Mouse (Mus musculus) bone marrow, adult 2 months (tissue): ENCODE measurements around the gene Tuba4a. TPM values are rescaled to one million over a fixed set of nuclear protein-coding genes. Genes with fewer than 3 reads are reported as not detected.
A peak's percentile ranks its signal among the peaks of the same experiment; 100 is the strongest.

Experiments used
- H3K27ac ChIP-seq: fragments of 200-500 bp; 2 replicates; pipeline ENCODE4 v1.5.1; 2012; ENCODE audit warnings: low read depth, mild to moderate bottlenecking, control low read depth, inconsistent platforms, low read length; ENCODE audit not compliant: control insufficient read depth, poor library complexity, insufficient read depth
- H3K4me1 ChIP-seq: fragments of 200-500 bp; 2 replicates; pipeline ENCODE4 v1.6.1; 2011; ENCODE audit warnings: low read length; ENCODE audit not compliant: control insufficient read depth, insufficient read depth
- H3K4me3 ChIP-seq: fragments of 200-500 bp; replicated peaks from 2 replicates; pipeline ENCODE3; 2011; ENCODE audit warnings: mild to moderate bottlenecking, low read depth, low read length, control low read depth; ENCODE audit not compliant: control insufficient read depth
- CTCF ChIP-seq: fragments of 200-500 bp; IDR thresholded peaks from 2 replicates; pipeline ENCODE4 v1.5.1; 2011; ENCODE audit warnings: low read length, control low read depth; ENCODE audit not compliant: control insufficient read depth, insufficient read depth
- POLR2A ChIP-seq: fragments of 200-500 bp; IDR thresholded peaks from 2 replicates; pipeline ENCODE4 v1.6.1; 2011; ENCODE audit warnings: low read depth, mild to moderate bottlenecking, control low read depth, low read length, borderline replicate concordance; ENCODE audit not compliant: control insufficient read depth
- WGBS: fragments of 180-500 bp; shearing (Covaris S2); methylation state at CpG from one replicate; pipeline ENCODE4 v1.1.7; 2018; 5-methylcytosine and 5-hydroxymethylcytosine counted together
- polyA plus RNA-seq: library from polyadenylated mRNA; stranded (reverse); fragments of >200 nt; gene quantifications from 2 replicates; pipeline ENCODE4 v1.2.4, GENCODE M21; 2011; ENCODE audit warnings: low replicate concordance; ENCODE audit not compliant: missing spikeins, insufficient read depth, insufficient read length

Gene Tuba4a
- polyA plus RNA-seq, 1 experiment = 591 TPM

DNA sequence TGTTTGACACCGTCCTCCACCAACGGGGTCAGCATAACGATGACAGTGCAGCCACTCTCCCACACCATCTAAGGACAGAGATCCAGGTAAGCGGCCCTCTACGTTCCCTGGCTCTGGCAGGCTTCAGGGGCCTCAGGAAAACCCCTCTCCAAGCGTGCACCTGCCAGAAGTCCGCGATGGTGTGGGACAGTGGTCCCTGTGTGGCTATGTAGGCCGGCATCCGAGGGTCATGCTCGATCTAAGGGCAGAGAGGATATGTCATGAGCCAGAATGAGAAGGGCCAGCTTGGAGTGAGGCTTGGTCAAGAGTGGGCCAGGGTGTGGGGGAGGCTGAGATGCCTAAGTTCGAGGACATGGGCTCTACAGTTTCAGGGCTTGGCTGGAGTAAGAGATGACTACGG lies 32.6 kb upstream of the Tuba4a start:
- Histone ChIP-seq H3K27ac (no peak overlapping the region), H3K4me3 (no peak overlapping the region), H3K4me1 (peaks cover 1% of the 10 kb centered on the region)
- WGBS = 87% methylated on average over 13 of the region's 13 CpGs
- TF ChIP-seq POLR2A = no peak
- no peak for TF ChIP-seq CTCF

DNA sequence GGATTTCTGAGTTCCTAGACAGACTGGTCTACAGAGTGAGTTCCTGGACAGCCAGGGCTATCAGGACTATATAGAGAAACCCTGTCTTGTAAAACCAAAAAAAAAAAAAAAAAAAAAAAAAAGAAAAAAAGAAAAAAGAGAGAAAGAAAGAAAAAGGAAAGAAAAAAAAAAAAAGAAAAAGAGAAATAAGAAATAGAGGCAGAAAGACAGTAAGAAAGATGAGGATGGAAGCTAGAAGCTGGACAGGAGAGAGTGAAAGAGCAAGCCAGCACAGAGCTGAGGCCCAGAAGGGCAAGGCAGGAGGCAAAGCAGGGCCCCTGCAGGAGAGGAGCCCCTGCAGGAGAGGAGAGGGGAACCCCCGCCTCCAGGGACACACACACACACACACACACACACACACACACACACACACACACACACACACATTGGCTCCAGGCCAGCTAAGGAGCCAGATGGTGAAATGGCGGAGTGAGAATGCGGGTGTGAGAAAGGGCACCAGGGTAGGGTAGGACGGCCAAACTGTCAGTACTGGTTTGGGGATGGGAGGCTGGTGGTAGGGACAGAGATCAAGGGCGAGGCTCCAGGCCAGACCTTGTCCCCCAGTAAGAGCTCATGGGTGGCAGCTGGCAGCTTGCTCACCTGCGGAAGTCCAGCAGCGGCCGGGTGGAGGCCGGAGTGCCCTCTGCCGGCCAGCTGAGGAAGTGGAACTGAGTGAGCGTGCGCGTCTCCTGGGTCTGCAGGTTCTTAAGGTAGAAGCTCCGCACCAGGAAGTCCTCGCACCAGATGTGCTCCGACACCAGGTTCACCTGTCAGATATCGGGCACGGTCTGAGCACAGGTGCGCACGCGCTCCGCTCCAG lies 31.7 kb upstream of the Tuba4a start:
- Histone ChIP-seq H3K4me3 (peak overlapping the region; percentile 36), H3K4me1 (peaks cover 1% of the 10 kb centered on the region), H3K27ac (peak overlapping the region; percentile 12; the same call in 1 of the 2 replicates)
- TF ChIP-seq CTCF (peak; percentile 91), POLR2A (0 out of 2 replicates have a peak, but pooled peaks have one; percentile 30)
- WGBS = 2% methylated on average over 21 of the region's 22 CpGs

DNA sequence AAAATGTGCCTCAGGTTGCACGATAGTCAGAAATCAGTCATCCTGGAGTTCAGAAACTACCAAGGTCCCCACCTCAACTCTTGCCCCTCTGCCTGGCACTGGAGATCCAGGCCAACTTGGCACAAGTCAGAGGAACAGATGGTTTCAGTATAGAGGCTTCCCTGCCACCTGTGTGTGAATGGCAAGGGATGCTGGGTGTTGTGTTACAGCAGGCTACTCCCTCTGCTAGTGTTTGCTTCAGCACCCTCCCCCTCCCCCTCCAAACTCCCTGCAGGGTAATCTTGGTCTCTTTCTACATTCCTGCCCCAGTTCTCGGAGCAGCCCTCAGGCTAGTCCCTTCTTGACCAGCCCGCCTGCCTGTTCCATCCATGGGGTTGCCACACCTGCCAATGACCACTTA lies 30.8 kb upstream of the Tuba4a start:
- 86% methylated on average over 3 of the region's 3 CpGs for WGBS
- H3K4me3 ChIP-seq = no peak overlapping the region
- H3K4me1 ChIP-seq = peaks cover 1% of the 10 kb centered on the region
- TF ChIP-seq POLR2A = no peak
- H3K27ac ChIP-seq = no peak overlapping the region

DNA sequence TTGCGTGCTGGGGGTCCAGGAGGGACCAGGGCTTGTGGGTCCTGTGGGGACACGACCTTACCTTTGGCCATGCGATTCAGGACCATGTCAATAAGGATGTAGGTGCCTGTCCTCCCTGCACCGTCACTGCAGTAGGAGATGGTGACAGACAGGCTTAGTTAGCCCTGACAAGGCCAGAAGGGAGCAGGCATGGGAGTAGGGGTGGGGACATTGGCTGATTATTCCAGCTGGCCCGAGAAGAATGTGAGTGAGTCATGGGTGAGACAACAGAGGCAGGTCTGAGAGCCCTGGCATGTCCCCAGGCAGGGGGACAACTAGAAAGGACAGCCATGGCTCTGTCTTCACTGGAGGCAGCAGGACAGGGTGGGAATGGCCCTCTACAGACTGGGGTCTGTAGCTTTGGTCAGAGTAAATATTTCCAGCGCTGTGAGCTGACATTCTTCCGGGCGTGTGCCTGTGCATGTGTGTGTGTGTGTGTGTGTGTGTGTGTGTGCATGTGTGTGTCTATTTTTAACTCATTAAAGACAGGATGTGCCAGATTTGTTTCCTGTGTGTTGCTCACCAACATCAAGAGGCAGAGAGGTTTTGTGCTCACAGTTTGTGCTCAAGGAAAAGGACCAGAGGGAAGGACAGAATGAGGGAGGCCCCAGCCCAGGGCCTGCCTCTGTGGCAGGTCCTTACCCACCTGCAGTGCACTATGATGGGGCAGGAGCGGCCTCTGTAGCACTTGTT lies 28.5 kb upstream of the Tuba4a start:
- Histone ChIP-seq H3K4me1 (peaks cover 1% of the 10 kb centered on the region), H3K4me3 (no peak overlapping the region), H3K27ac (no peak overlapping the region)
- 62% methylated on average over 9 of the region's 9 CpGs for WGBS
- TF ChIP-seq CTCF = no peak
- no peak for TF ChIP-seq POLR2A

DNA sequence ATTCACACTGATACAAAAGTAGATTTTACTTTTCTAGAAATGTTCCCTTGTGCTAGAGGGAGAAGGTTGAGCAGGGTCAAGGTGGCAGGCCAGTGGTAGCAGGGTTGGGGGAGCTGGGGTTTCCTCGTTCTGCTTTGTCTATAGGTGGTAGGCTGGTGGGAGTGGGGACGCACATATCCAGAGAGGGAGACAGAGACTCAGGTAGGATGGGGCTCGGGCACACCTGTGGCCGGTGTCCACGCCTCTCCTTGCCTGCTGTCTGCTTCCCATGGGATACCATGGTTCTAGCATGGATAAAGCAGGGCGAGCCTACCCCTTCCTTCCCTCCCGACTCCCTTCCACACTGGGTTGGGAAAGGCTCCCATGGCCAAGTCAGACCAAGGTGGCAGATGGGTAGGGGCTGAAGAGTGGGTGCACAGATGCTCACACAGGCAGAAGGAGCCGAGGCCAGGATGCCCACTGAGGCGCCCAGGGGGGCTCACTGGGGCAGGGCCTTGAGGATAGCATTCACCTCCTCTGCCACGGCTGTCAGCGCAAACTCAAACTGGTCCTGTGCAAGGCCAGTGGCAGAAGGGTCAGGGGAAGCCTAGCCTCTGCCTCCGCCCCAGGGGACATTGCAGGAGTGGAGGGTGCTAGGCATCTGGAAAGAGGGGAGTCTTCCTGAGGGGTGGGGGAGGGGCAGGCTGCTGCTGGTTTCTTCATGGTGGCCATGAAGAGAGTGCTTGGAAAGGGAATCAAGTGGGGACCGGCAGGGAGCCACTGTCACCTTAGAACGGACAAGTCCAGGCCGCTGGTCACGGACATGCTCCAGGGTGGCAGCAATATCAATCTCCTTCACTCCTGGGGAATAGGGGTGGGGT lies 27.6 kb upstream of the Tuba4a start:
- peaks cover 1% of the 10 kb centered on the region for H3K4me1 ChIP-seq
- H3K4me3 ChIP-seq = no peak overlapping the region
- no peak overlapping the region for H3K27ac ChIP-seq
- TF ChIP-seq CTCF (no peak), POLR2A (no peak)
- WGBS = 91% methylated on average over 16 of the region's 16 CpGs

DNA sequence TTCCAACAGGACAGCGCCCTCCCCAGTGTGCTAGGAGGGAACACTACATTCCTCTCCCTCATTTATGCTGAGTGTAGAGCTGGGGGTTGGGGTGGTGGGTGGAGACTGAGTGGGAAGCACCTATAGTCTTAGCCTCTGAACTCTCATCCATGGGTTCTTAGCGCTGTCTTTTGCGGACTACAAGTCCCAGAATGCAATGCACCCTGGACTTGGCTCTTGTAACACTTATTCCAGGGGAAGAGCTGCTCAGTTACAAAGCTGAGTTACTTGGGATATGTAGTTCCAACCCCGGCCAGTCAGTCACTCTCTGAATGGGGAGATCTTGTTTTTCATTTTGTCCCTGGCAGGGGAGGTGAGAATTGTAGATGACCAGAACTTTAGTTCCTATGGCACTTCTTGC lies 25.2 kb upstream of the Tuba4a start:
- no peaks in the 10 kb centered on the region for H3K4me1 ChIP-seq
- WGBS = 63% methylated on average over 4 of the region's 4 CpGs
- no peak overlapping the region for H3K4me3 ChIP-seq
- no peak overlapping the region for H3K27ac ChIP-seq
- no peak for TF ChIP-seq POLR2A

DNA sequence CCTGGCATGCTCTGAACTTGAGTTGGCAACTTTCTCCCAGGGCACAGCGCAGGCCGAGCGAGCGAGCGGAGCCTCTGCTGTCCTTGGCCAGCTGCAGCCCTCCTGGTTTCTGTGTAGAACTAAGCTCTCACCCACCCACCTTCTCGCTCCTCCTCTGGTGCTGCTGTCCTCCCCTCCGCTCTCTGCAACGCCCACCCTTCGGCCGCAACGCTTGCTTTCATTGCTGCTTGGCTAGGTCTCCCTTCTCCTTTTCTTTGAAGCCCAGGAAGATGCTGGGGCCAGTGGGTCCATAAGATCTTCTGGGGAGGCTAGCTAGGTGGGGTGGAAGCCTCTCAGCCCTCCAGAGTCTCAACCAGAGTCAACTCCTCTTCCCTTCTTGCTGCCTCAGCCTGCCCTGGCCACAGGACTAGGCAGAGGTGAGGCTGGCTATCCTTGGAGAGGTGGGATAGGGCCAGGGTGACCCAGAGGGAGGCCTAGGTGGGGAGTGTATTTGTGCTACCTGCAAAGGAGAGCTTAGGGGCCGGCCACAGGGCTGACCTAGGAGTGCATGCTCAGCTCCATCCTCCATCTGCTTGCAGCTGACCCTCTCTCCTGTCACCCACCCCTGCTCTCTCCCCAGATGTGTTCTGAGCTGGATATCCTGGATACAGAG lies 24.6 kb upstream of the Tuba4a start:
- H3K4me3 ChIP-seq = no peak overlapping the region
- WGBS = 97% methylated on average over 12 of the region's 12 CpGs
- no peaks in the 10 kb centered on the region for H3K4me1 ChIP-seq
- no peak for TF ChIP-seq CTCF
- TF ChIP-seq POLR2A = no peak
- no peak overlapping the region for H3K27ac ChIP-seq
